Mouse (Mus musculus) liver, adult 2 months (tissue): ENCODE results near the gene Oaz1.

Experiments
- CTCF ChIP-seq: fragments of 200-500 bp; IDR thresholded peaks from 2 replicates; pipeline ENCODE4 v1.5.1; 2011; ENCODE audit warnings: low read depth, low read length, control low read depth
- POLR2A ChIP-seq: fragments of 200-500 bp; IDR thresholded peaks from 2 replicates; pipeline ENCODE4 v1.6.1; 2011; ENCODE audit warnings: low read length, control low read depth; ENCODE audit not compliant: insufficient read depth; ENCODE audit errors: extremely low read depth

- TF ChIP-seq POLR2A, result no peak
- no peak for TF ChIP-seq CTCF
Observed at GRCm38 (mm10) chr10:80799070-80799566, 27.3 kb upstream of the Oaz1 start.
